Mouse (Mus musculus) heart, embryonic 11.5 days (tissue): ENCODE data around the gene Rnf31. TPM values are rescaled to one million over a fixed set of nuclear protein-coding genes. Genes with fewer than 3 reads are reported as not detected.

Source experiments
- ATAC-seq: fragments of 200-750 bp; cut with Nextera tagmentation; replicated peaks from 2 replicates; pipeline ENCODE4 v1.8.0; 2017; ENCODE audit warnings: moderate library complexity; ENCODE audit not compliant: insufficient number of reproducible peaks, low FRiP score, low TSS enrichment
- H3K27ac ChIP-seq: fragments of 300-500 bp; sonication (generic); 2 replicates; pipeline ENCODE4 v1.5.1; 2014; ENCODE audit warnings: mild to moderate bottlenecking, low read depth, low read length
- H3K27me3 ChIP-seq: fragments of 300-500 bp; sonication (generic); 2 replicates; pipeline ENCODE4 v1.6.1; 2014; ENCODE audit warnings: mild to moderate bottlenecking, low read length, mixed read lengths; ENCODE audit not compliant: control insufficient read depth, insufficient read depth
- H3K36me3 ChIP-seq: fragments of 300-500 bp; sonication (generic); 2 replicates; pipeline ENCODE4 v1.6.1; 2014; ENCODE audit warnings: mild to moderate bottlenecking, low read length, moderate library complexity, mixed read lengths; ENCODE audit not compliant: control insufficient read depth, insufficient read depth
- H3K4me1 ChIP-seq: fragments of 300-500 bp; sonication (generic); 2 replicates; pipeline ENCODE4 v1.6.1; 2014; ENCODE audit warnings: low read length; ENCODE audit not compliant: control insufficient read depth, insufficient read depth
- H3K4me2 ChIP-seq: fragments of 300-500 bp; sonication (generic); 2 replicates; pipeline ENCODE4 v1.6.1; 2014; ENCODE audit warnings: mild to moderate bottlenecking, moderate library complexity
- H3K4me3 ChIP-seq: fragments of 300-500 bp; sonication (generic); 2 replicates; pipeline ENCODE4 v1.5.1; 2014; ENCODE audit warnings: low read depth, low read length
- H3K9ac ChIP-seq: fragments of 300-500 bp; sonication (generic); 2 replicates; pipeline ENCODE4 v1.6.1; 2014; ENCODE audit warnings: mild to moderate bottlenecking, low read depth, low read length, moderate library complexity
- H3K9me3 ChIP-seq: fragments of 300-500 bp; sonication (generic); replicated peaks from 2 replicates; pipeline ENCODE4 v1.6.1; 2016; ENCODE audit warnings: low read length; ENCODE audit not compliant: control insufficient read depth
- WGBS: fragments of 180-500 bp; shearing (Covaris S2); extraction: QIAGEN DNeasy Blood & Tissue Kit; methylation state at CpG from one replicate; pipeline ENCODE4 v1.1.7; 2014; ENCODE audit not compliant: insufficient replicate concordance; 5-methylcytosine and 5-hydroxymethylcytosine counted together
- polyA plus RNA-seq: library from polyadenylated mRNA; unstranded; fragments of >200 nt; fragmentation: Nextera tagmentation; extraction: Ambion mirVana; gene quantifications from 2 replicates; pipeline ENCODE4 v1.2.1, GENCODE M21; 2014

Gene Rnf31
- polyA plus RNA-seq, 1 experiment from 2014 or later, result 13.0 TPM

DNA sequence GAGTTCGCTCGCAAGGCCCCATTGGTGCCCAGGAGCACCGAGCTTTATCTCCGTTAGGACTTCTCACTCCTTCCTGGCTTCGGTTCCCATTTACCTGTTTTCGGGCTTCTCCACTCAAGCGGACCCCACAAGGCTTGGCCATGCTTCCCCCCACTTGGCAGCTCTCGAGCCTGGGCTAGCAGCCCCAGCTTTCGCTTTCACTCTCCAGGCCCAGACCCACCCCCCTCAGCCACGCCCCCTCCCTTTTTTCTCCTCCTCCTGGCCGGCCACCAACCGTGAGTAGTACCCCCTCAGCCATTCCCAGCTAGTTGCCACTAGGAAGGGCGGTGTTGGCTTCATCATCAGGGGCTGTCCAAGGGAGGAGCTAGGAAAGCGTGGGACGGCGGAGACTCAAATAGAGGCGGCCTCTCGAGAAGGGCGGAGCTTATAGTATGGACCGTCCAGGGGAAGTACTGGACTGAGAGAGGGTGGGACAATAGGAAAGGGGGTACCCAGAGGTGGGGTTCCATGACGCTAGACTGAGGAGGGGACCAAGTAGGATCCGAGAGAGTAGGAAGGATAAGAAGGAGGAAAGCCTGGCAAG lies 669 bp upstream of the Rnf31 start, which contains the start of gene Psme2:
Gene Psme2, minus strand, starts transcription at position 366 of the 583 bp plus-strand sequence.
- Histone ChIP-seq H3K4me1 (peaks cover 19% of the 10 kb centered on the region), H3K9ac (peak within 1 kb of the TSS; percentile 85), H3K4me2 (peak within 1 kb of the TSS; percentile 98), H3K9me3 (no peaks in the 10 kb centered on the region), H3K27ac (peak within 1 kb of the TSS; percentile 98), H3K4me3 (peak within 1 kb of the TSS; percentile 78), H3K36me3 (peaks cover 17% of the 10 kb centered on the region), H3K27me3 (no peaks in the 10 kb centered on the region)
- peak; percentile 96 for ATAC-seq
- 1% methylated on average over 22 of the region's 22 CpGs for WGBS

- H3K4me2 ChIP-seq, result peak overlapping the region; percentile 98
- peaks cover 17% of the 10 kb centered on the region for H3K36me3 ChIP-seq
- peaks cover 19% of the 10 kb centered on the region for H3K4me1 ChIP-seq
- no peaks in the 10 kb centered on the region for H3K9me3 ChIP-seq
- ATAC-seq, result no peak
- H3K9ac ChIP-seq, result peak overlapping the region; percentile 83
- H3K4me3 ChIP-seq, result peak overlapping the region; percentile 78
- 6% methylated on average over 16 of the region's 16 CpGs for WGBS
- H3K27me3 ChIP-seq, result no peaks in the 10 kb centered on the region
- H3K27ac ChIP-seq, result peak overlapping the region; percentile 98
Observed at GRCm38 (mm10) chr14:55592226-55592625, 718 bp downstream of the Rnf31 start.

DNA sequence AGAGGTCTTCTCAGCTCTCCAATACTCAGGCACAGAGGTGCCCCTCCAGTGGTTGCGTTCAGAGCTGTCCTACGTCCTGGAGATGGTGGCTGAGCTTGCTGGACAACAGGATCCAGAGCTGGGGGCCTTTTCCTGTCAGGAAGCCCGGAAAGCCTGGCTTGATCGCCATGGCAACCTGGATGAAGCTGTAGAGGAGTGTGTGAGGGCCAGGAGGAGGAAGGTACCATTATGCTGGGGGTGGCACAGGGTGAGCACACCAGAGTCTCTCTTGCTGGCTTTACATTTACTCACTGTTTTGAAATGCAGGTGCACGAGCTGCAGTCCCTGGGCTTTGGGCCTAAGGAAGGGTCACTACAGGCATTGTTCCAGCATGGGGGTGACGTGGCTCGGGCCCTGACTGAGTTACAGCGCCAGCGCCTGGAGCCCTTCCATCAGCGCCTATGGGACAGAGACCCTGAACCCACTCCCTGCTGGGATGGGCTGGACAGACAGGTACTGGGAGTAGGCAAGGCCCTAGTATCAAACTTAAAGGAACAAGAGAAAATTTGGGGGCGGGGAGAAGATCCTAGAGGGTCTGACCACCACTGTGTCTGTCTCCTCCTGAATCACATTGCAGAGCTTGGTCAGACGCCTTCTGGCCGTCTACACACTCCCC lies 4.7 kb downstream of the Rnf31 start:
- Histone ChIP-seq H3K9ac (no peak overlapping the region), H3K4me3 (no peak overlapping the region), H3K4me2 (no peak overlapping the region), H3K27me3 (no peaks in the 10 kb centered on the region), H3K4me1 (peaks cover 13% of the 10 kb centered on the region), H3K9me3 (no peaks in the 10 kb centered on the region), H3K36me3 (peaks cover 34% of the 10 kb centered on the region), H3K27ac (no peak overlapping the region)
- no peak for ATAC-seq
- 76% methylated on average over 13 of the region's 13 CpGs for WGBS

DNA sequence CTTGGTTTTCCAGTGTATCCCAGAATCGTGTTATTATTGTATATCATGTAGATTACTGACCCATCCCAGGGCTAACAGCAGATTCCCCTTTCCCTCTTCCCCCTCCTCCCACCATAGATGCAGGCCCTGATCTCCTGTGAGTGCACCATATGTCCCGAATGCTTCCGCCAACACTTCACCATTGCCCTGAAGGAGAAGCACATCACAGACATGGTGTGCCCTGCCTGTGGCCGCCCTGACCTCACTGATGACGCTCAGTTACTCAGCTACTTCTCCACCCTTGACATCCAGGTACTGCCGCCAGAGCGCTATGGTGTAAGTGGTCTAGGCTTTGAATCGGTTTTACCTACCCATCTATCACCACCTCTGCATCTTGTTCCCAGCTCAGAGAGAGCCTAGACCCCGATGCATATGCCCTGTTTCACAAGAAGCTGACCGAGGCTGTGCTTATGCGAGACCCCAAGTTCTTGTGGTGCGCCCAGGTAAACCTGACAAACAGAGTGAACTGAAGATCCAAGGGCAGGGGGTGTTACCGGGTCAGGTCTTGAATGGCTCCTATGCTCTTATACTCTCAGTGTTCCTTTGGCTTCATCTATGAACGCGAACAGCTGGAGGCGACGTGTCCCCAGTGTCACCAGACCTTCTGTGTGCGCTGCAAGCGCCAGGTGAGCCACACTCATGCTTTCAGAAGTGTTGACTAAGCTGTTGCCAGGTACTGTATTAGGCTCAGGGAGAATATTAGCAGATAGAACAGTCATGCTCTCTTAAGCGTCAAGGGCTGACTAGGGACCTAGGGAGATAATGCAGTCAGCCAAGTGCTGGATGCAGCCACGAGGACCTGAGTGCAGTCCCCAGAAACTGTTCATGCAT lies 7.2 kb downstream of the Rnf31 start:
- Histone ChIP-seq H3K27me3 (no peaks in the 10 kb centered on the region), H3K4me2 (no peak overlapping the region), H3K4me1 (peaks cover 5% of the 10 kb centered on the region; the same call in 1 of the 2 replicates), H3K36me3 (peaks cover 49% of the 10 kb centered on the region), H3K9ac (no peak overlapping the region), H3K9me3 (no peaks in the 10 kb centered on the region), H3K4me3 (no peak overlapping the region), H3K27ac (no peak overlapping the region)
- ATAC-seq, result no peak
- 93% methylated on average over 21 of the region's 21 CpGs for WGBS

GRCm38 (mm10) chr14:55603271-55603632 lies 11.7 kb downstream of the Rnf31 start, which contains the start of gene Irf9:
Gene Irf9 (plus strand): TSS chr14:55603571.
- ATAC-seq, result no peak
- Histone ChIP-seq H3K27me3 (no peaks in the 10 kb centered on the region), H3K4me1 (peaks cover 11% of the 10 kb centered on the region; the same call in 1 of the 2 replicates), H3K27ac (peak within 1 kb of the TSS; percentile 85), H3K9ac (peak within 1 kb of the TSS; percentile 76), H3K4me2 (peak within 1 kb of the TSS; percentile 74), H3K4me3 (peak within 1 kb of the TSS; percentile 40), H3K36me3 (peaks cover 38% of the 10 kb centered on the region), H3K9me3 (no peaks in the 10 kb centered on the region)
- 89% methylated on average over 7 of the region's 7 CpGs for WGBS

GRCm38 (mm10) chr14:55603633-55604576 lies 12.4 kb downstream of the Rnf31 start:
- peak overlapping the region; percentile 40 for H3K4me3 ChIP-seq
- H3K27me3 ChIP-seq, result no peaks in the 10 kb centered on the region
- WGBS, result 16% methylated on average over 19 of the region's 19 CpGs
- peak; percentile 84 for ATAC-seq
- H3K4me1 ChIP-seq, result peaks cover 11% of the 10 kb centered on the region; the same call in 1 of the 2 replicates
- peak overlapping the region; percentile 76 for H3K9ac ChIP-seq
- peak overlapping the region; percentile 74 for H3K4me2 ChIP-seq
- H3K27ac ChIP-seq, result peak overlapping the region; percentile 85
- peaks cover 36% of the 10 kb centered on the region for H3K36me3 ChIP-seq
- H3K9me3 ChIP-seq, result no peaks in the 10 kb centered on the region

GRCm38 (mm10) chr14:55604823-55605222 lies 13.3 kb downstream of the Rnf31 start:
- H3K4me3 ChIP-seq, result no peak overlapping the region
- no peak overlapping the region; the same call in 1 of the 2 replicates for H3K4me2 ChIP-seq
- no peak overlapping the region for H3K9ac ChIP-seq
- WGBS, result 94% methylated on average over 11 of the region's 11 CpGs
- H3K36me3 ChIP-seq, result peaks cover 34% of the 10 kb centered on the region
- H3K27ac ChIP-seq, result no peak overlapping the region
- H3K9me3 ChIP-seq, result no peaks in the 10 kb centered on the region
- peaks cover 11% of the 10 kb centered on the region; the same call in 1 of the 2 replicates for H3K4me1 ChIP-seq
- no peak for ATAC-seq
- no peaks in the 10 kb centered on the region for H3K27me3 ChIP-seq
